Mouse (Mus musculus) heart, embryonic 15.5 days (tissue): ENCODE results near the gene Six5. TPM values are rescaled to one million over a fixed set of nuclear protein-coding genes. Genes with fewer than 3 reads are reported as not detected.

Experiments used
- ATAC-seq: fragments of 200-750 bp; cut with Nextera tagmentation; replicated peaks from 2 replicates; pipeline ENCODE4 v1.8.0; 2017; ENCODE audit warnings: low read depth, moderate TSS enrichment; ENCODE audit not compliant: insufficient number of reproducible peaks, insufficient read depth, low FRiP score
- H3K27ac ChIP-seq: fragments of 300-500 bp; sonication (generic); 2 replicates; pipeline ENCODE4 v1.5.1; 2015; ENCODE audit warnings: mild to moderate bottlenecking, inconsistent platforms
- H3K27me3 ChIP-seq: fragments of 300-500 bp; sonication (generic); 2 replicates; pipeline ENCODE4 v1.6.1; 2015; ENCODE audit warnings: inconsistent platforms
- H3K36me3 ChIP-seq: fragments of 300-500 bp; sonication (generic); 2 replicates; pipeline ENCODE4 v1.6.1; 2015; ENCODE audit warnings: mild to moderate bottlenecking, inconsistent platforms
- H3K4me1 ChIP-seq: fragments of 300-500 bp; sonication (generic); replicated peaks from 2 replicates; pipeline ENCODE4 v1.6.1; 2015; ENCODE audit warnings: inconsistent platforms
- H3K4me2 ChIP-seq: fragments of 300-500 bp; sonication (generic); 2 replicates; pipeline ENCODE4 v1.6.1; 2015; ENCODE audit warnings: inconsistent platforms, mild to moderate bottlenecking, moderate library complexity
- H3K4me3 ChIP-seq: fragments of 300-500 bp; sonication (generic); 2 replicates; pipeline ENCODE4 v1.5.1; 2015; ENCODE audit warnings: mild to moderate bottlenecking, inconsistent platforms
- H3K9ac ChIP-seq: fragments of 300-500 bp; sonication (generic); 2 replicates; pipeline ENCODE4 v1.6.1; 2015; ENCODE audit warnings: mild to moderate bottlenecking, inconsistent platforms
- H3K9me3 ChIP-seq: fragments of 300-500 bp; sonication (generic); replicated peaks from 2 replicates; pipeline ENCODE4 v1.6.1; 2016; ENCODE audit warnings: inconsistent platforms
- WGBS: fragments of 180-500 bp; shearing (Covaris S2); methylation state at CpG from one replicate; pipeline ENCODE4 v1.1.7; 2015; ENCODE audit warnings: mixed read lengths; 5-methylcytosine and 5-hydroxymethylcytosine counted together
- polyA plus RNA-seq: library from polyadenylated mRNA; unstranded; fragments of >200 nt; fragmentation: Nextera tagmentation; extraction: Ambion mirVana; gene quantifications from 2 replicates; pipeline ENCODE4 v1.2.1, GENCODE M21; 2015

Six5 gene
- polyA plus RNA-seq, 1 experiment from 2014 or later: 4.9 TPM

DNA sequence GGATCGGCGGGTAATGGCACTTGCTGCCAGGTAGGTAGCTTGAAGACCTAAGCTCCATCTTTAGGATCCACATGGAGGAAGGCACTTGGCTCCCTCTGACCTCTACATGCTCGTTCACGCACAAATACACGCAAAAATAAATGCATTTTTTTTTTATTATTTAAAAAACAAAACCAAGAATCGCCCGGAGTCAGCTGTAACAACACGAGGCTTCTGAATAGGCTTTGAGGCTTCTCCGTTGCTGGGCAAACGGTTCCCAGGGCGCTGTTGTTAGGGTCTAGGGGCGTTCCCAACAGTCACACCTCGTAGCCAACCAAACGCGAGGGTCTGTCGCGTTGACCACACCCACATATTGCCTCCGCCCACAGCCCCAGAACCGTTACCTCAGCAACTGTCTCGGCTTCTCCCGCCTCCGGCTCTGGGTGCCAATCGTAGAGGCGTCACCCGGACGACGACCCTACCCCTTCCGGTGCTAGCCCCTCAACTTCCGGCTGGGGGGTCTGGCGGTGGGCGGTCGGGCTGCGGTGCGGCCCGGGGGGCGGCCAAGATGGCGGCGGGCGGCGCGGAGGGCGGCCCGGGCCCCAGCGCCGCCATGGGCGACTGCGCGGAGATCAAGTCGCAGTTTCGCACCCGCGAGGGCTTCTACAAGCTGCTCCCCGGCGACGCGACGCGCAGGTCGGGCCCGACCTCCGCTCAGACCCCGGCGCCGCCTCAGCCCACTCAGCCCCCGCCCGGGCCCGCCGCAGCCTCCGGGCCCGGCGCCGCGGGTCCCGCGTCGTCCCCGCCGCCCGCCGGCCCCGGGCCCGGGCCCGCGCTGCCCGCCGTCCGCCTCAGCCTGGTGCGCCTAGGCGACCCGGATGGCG lies 18.4 kb upstream of the Six5 start, which contains the start of gene Dmwd:
TSS of gene Dmwd (plus strand) at position 505 of the 863 bp plus-strand sequence.
- no peaks in the 10 kb centered on the region for H3K9me3 ChIP-seq
- peak within 1 kb of the TSS; percentile 96 for H3K4me3 ChIP-seq
- peaks cover 25% of the 10 kb centered on the region for H3K36me3 ChIP-seq
- ATAC-seq: peak; percentile 96
- H3K27me3 ChIP-seq: no peaks in the 10 kb centered on the region
- peak within 1 kb of the TSS; percentile 99 for H3K9ac ChIP-seq
- H3K4me1 ChIP-seq: peaks cover 34% of the 10 kb centered on the region
- WGBS: 1% methylated on average over 84 of the region's 91 CpGs
- H3K4me2 ChIP-seq: peak within 1 kb of the TSS; percentile 83
- peak within 1 kb of the TSS; percentile 83 for H3K27ac ChIP-seq

DNA sequence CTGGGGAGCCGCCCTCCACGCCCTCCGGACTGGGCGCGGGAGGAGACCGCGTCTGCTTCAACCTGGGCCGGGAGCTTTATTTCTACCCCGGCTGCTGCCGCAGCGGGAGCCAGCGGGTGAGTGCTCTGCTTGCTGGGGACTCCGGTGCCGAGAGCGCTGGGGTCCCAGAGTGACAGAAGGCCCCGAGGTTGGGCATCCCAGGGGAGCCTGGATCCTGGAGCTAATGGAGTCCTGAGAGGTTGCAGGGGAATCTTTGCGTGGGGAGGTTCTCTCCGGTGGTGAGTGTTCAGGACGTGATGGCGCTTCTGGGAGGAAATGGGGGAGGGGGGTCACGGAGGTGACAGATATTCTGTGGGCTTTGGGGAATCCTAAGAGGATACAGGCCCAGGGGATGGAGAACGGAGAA lies 17.8 kb upstream of the Six5 start:
- peak overlapping the region; percentile 99 for H3K9ac ChIP-seq
- peak overlapping the region; percentile 96 for H3K4me3 ChIP-seq
- peaks cover 32% of the 10 kb centered on the region for H3K36me3 ChIP-seq
- WGBS: under 1% methylated on average over 22 of the region's 22 CpGs
- no peak; the same call in 1 of the 2 replicates for ATAC-seq
- no peaks in the 10 kb centered on the region for H3K9me3 ChIP-seq
- H3K27ac ChIP-seq: peak overlapping the region; percentile 83
- H3K4me1 ChIP-seq: peaks cover 40% of the 10 kb centered on the region
- H3K27me3 ChIP-seq: no peaks in the 10 kb centered on the region
- H3K4me2 ChIP-seq: peak overlapping the region; percentile 83

DNA sequence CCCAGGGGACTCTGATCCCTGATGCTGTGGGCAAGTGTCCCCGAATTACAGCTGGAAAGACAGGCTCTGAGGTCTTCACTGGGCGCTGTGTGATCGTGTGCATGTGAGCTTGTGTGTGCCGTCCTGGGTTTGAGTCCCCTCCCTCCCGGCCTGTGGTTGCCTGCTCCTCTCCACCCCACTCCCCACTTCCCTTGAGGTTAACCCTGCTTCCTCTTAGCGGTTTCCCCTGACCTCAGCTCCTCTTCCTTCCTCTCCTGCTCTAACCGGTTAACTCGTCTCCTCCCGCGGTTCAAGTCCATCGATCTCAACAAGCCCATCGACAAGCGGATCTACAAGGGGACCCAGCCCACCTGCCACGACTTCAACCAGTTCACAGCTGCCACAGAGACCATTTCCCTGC lies 16.6 kb upstream of the Six5 start:
- Histone ChIP-seq H3K9ac (peak overlapping the region; percentile 99), H3K4me3 (peak overlapping the region; percentile 96), H3K9me3 (no peaks in the 10 kb centered on the region), H3K27ac (peak overlapping the region; percentile 83), H3K27me3 (no peaks in the 10 kb centered on the region), H3K4me2 (peak overlapping the region; percentile 83), H3K36me3 (peaks cover 36% of the 10 kb centered on the region), H3K4me1 (peaks cover 52% of the 10 kb centered on the region)
- 64% methylated on average over 14 of the region's 14 CpGs for WGBS
- no peak for ATAC-seq

- 76% methylated on average over 3 of the region's 3 CpGs for WGBS
- Histone ChIP-seq H3K27ac (no peak overlapping the region), H3K9me3 (no peaks in the 10 kb centered on the region), H3K4me2 (no peak overlapping the region), H3K9ac (no peak overlapping the region), H3K4me1 (peaks cover 62% of the 10 kb centered on the region), H3K36me3 (peaks cover 36% of the 10 kb centered on the region), H3K27me3 (no peaks in the 10 kb centered on the region), H3K4me3 (no peak overlapping the region)
- no peak for ATAC-seq
Observed at GRCm38 (mm10) chr7:19078732-19079131, 15.7 kb upstream of the Six5 start.

- Histone ChIP-seq H3K36me3 (peaks cover 36% of the 10 kb centered on the region), H3K4me1 (peaks cover 74% of the 10 kb centered on the region), H3K9me3 (no peaks in the 10 kb centered on the region), H3K27ac (no peak overlapping the region), H3K27me3 (no peaks in the 10 kb centered on the region), H3K4me3 (no peak overlapping the region), H3K4me2 (no peak overlapping the region), H3K9ac (no peak overlapping the region)
- no peak for ATAC-seq
- 83% methylated on average over 19 of the region's 19 CpGs for WGBS
Observed at GRCm38 (mm10) chr7:19080451-19080950, 13.9 kb upstream of the Six5 start.

- Histone ChIP-seq H3K4me1 (peaks cover 83% of the 10 kb centered on the region), H3K4me2 (peak overlapping the region; percentile 63; the same call in 1 of the 2 replicates), H3K27ac (peak overlapping the region; percentile 86), H3K36me3 (peaks cover 36% of the 10 kb centered on the region), H3K9ac (peak overlapping the region; percentile 47), H3K4me3 (no peak overlapping the region), H3K9me3 (no peaks in the 10 kb centered on the region), H3K27me3 (no peaks in the 10 kb centered on the region)
- 79% methylated on average over 4 of the region's 4 CpGs for WGBS
- ATAC-seq: no peak
Observed at GRCm38 (mm10) chr7:19082171-19082570, 12.2 kb upstream of the Six5 start.

- 24% methylated on average over 6 of the region's 6 CpGs for WGBS
- Histone ChIP-seq H3K4me1 (peaks cover 74% of the 10 kb centered on the region), H3K27ac (peak overlapping the region; percentile 86), H3K9me3 (no peaks in the 10 kb centered on the region), H3K9ac (peak overlapping the region; percentile 47), H3K27me3 (no peaks in the 10 kb centered on the region), H3K4me3 (peak overlapping the region; percentile 46), H3K36me3 (peaks cover 43% of the 10 kb centered on the region), H3K4me2 (peak overlapping the region; percentile 63)
- peak; percentile 61 for ATAC-seq
Observed at GRCm38 (mm10) chr7:19083096-19083495, 11.3 kb upstream of the Six5 start.

GRCm38 (mm10) chr7:19083701-19084100 lies 10.7 kb upstream of the Six5 start, which contains the start of gene Dmpk:
Gene Dmpk, plus strand, starts transcription at chr7:19083849.
- H3K4me3 ChIP-seq: peak within 1 kb of the TSS; percentile 46
- H3K9ac ChIP-seq: peak within 1 kb of the TSS; percentile 47
- H3K9me3 ChIP-seq: no peaks in the 10 kb centered on the region
- peak within 1 kb of the TSS; percentile 63 for H3K4me2 ChIP-seq
- H3K4me1 ChIP-seq: peaks cover 71% of the 10 kb centered on the region
- ATAC-seq: peak; percentile 71
- WGBS: 27% methylated on average over 10 of the region's 10 CpGs
- peaks cover 43% of the 10 kb centered on the region for H3K36me3 ChIP-seq
- H3K27ac ChIP-seq: peak within 1 kb of the TSS; percentile 86
- no peaks in the 10 kb centered on the region for H3K27me3 ChIP-seq

GRCm38 (mm10) chr7:19084277-19084771 lies 10.1 kb upstream of the Six5 start:
- H3K36me3 ChIP-seq: peaks cover 43% of the 10 kb centered on the region
- ATAC-seq: no peak; the same call in 1 of the 2 replicates
- peak overlapping the region; percentile 63 for H3K4me2 ChIP-seq
- 44% methylated on average over 6 of the region's 6 CpGs for WGBS
- peak overlapping the region; percentile 86 for H3K27ac ChIP-seq
- peaks cover 69% of the 10 kb centered on the region for H3K4me1 ChIP-seq
- no peaks in the 10 kb centered on the region for H3K9me3 ChIP-seq
- peak overlapping the region; percentile 47 for H3K9ac ChIP-seq
- H3K27me3 ChIP-seq: no peaks in the 10 kb centered on the region
- H3K4me3 ChIP-seq: peak overlapping the region; percentile 46

DNA sequence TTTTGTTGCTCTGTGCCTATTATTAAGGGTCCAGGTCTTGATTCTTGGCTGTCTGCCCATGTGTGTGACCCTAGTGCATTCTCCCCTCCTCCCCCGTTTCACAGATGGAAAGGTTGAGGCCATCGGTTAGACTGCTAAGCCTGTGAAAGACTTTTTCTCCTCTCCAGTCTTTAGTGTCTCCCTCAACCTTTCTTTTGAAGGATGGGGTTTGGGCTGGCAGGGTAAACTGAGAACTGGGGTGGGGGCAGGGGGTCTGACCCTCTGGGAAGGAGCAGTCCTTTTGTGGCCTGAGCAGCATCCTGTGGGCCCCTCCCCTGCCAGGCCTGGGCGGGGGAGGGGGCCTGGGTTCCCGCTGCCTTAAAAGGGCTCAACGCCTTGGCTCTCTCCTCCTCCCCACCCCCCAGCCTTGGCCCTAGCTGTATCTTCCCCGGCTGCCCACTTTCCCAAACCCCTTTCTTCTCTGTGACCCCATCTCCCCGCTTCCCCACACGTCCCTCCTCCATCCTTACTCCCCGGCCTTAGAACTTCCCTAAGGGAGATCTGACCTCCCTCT lies 9.4 kb upstream of the Six5 start:
- H3K4me2 ChIP-seq: peak overlapping the region; percentile 63
- no peaks in the 10 kb centered on the region for H3K9me3 ChIP-seq
- H3K4me1 ChIP-seq: peaks cover 69% of the 10 kb centered on the region
- peak overlapping the region; percentile 12 for H3K9ac ChIP-seq
- no peak for ATAC-seq
- no peaks in the 10 kb centered on the region for H3K27me3 ChIP-seq
- peak overlapping the region; percentile 86 for H3K27ac ChIP-seq
- peak overlapping the region; percentile 46 for H3K4me3 ChIP-seq
- WGBS: 30% methylated on average over 9 of the region's 9 CpGs
- peaks cover 46% of the 10 kb centered on the region for H3K36me3 ChIP-seq

DNA sequence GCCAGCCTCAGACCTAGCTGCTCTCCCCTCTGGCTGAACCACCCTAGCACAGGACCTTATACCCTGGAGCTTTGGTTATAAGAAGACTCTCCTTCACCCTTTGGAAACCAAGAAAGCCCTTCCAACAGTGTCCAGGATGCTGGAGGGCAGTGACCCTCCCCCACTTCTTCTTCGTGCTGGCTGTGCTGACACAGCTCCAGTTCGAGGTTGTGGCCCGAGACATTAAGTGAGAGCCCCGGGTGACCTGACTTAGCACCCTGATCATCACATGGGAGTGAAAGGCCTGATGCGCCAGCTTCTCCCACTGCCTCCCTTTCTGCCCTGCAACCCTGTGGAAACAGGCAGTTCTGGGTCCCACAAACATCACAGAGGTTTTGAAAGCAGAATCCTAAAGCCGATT lies 8.9 kb upstream of the Six5 start:
- Histone ChIP-seq H3K27ac (peak overlapping the region; percentile 86), H3K27me3 (0 out of 2 replicates have a peak, but pooled peaks cover under 1% of the 10 kb centered on the region), H3K4me1 (peaks cover 69% of the 10 kb centered on the region), H3K36me3 (peaks cover 46% of the 10 kb centered on the region), H3K9ac (peak overlapping the region; percentile 12), H3K4me2 (peak overlapping the region; percentile 63), H3K9me3 (no peaks in the 10 kb centered on the region), H3K4me3 (peak overlapping the region; percentile 46)
- 6% methylated on average over 6 of the region's 6 CpGs for WGBS
- no peak for ATAC-seq
